Mouse (Mus musculus): ENCODE data around the gene Pid1.

The Pid1 gene

DNA sequence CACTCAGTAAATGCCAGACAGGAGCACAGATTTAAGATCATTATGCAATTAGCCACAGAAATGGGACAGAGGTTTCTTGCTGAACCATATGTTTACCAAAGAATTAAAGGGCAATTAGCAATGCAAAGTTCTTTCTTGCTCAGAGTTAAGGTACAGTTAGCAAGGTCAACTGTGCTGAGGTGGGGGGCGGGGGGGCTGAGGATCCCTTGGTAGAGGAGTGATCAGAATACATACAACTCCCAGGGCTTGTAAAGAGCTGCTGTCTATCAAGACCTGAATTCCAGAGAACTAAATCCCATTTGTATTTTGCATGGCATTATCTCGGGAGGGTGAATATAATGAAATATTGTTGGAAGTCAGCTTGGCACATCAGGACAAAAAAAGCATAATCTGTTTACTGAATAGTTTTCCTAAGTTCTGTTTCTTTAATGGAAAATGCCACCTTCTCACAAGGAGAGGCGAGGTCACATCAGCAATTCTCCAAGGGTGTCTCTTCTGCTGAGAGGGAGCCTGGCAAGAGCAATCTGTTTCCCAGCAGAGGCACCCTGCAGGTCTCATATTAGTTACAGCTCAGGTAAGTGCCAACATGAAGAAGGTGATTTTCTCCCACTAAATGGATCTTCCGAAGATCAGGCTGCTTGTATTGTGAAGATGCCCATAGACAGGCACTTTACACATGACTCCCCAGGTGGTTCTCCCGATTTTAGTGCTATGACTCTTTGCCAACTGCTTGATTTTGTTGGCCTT, 306.9 kb downstream of the Pid1 start:
- DNase-seq (ENCODE audit: low read depth, low spot score), result no peak

DNA sequence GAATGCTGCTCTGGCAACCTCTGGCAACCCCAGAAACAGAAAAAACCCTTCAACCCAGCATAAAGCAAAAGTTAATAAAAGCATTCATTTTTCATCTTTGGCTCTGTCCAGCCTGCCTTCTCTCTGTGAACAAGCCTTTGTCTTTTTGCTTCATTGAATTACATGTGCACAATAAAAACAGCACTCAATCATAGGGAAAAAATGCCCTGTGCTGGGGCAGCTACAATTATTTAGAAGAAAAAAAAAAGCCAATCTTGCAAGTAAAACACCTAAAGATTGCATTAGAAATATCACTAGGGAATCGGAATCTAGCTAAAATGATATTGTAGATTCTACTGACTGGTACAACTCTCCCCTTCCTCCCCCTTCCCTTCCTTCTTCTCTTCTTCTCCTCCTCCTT, 307.7 kb downstream of the Pid1 start:
- DNase-seq (ENCODE audit: low read depth, low spot score), result no peak

DNA sequence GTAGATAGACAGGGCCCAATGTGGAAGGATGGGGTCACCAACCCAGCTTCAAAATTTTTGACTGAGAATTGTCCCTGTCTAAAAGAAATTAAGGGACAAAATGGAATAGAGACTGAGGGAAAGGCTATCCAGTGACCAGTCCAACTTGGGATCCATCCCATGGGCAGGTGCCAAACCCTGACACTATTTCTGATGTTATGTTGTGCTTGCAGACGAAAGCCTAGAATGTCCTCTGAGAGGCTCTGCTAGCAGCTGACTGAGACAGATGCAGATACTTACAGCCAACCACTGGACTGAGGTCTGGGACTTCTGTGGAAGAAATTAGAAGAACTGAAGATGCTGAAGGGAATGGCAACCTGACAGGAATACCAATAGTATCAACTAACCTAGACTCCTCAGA, 338.2 kb downstream of the Pid1 start:
- no peak for DNase-seq (ENCODE audit: low read depth, low spot score)

DNA sequence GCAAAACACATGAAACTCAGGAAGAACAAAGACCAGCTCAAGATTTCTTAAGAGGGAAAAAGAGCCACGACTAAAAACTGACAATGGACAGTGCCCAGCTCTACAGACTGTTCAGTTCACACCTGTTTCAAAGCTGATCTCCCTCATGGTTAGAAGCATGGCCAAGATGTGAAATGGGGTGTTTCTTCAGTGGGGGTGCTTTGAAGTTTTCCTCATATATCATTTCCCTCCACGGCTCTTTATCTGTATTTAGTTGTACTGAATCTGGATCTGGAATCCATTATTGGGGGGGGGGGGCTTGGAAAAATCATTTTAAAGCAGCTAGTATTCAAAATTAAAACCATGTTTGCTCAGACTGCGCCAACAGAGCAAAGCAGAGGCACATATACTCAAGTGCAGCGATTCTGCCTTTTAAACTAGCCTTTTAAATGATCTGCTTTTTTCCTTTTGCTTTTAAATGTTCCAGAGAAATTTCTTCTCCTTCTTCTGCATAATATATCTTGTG, 351.1 kb downstream of the Pid1 start:
- DNase-seq (ENCODE audit: low read depth, low spot score), result no peak

DNA sequence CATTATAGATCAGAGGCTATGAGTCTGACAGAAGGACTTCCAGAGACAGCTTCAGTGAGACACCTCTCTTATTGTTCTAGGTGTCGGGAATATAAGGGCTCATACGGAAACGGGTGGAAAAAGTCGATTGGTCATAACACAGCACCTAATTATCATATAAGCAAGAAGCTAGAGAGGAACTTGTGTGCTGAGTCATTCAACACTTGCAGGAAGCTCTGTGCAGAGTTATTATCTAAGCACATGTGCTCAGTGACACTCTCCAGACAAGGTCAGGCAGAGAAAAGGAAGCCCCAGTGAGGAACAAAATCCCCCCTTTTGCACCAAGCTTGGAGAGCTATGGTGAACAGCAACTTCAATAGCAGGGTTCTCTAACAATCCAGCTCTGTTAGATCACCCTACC, 361.4 kb downstream of the Pid1 start:
- DNase-seq (ENCODE audit: low read depth, low spot score), result no peak
